ENCODE assay signal across 9 mouse cellular contexts in the genomic region with DNA sequence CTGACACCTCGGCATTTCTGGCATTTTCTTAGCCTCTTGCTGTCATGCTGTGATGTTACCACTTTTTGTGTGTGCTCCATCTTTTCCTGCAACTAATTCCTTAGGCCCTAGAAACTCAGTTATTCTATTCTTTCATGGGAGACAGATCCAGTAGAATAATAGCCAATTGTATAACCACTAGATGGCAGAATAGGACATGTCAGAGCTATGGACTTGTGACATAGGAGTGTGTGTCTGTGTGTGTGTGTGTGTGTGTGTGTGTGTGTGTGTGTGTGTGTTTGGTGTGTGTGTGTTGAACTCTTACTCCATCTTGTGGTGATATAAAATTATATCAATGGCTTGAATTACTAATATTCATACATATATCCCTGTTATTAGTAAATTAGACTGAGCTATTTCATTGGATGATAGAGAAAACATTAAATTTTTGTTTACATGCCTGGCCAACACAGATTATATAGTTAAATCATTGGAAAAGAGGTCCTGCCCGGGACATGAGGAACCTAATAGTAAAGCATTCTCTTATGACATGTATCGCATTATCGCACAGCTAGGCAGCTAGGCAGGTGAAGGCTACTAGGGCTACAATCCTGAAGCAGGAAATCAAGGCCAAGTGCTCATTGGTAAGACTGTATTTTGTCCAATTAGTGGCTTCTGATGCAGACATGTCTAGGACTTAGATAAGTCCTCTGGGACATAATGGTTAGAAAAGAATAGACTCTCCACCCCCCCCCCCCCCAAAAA. TPM values are rescaled to one million over a fixed set of nuclear protein-coding genes. Genes with fewer than 3 reads are reported as not detected.
DNase-seq lines count a peak whose midpoint lies in the region; ATAC-seq lines count a peak whose summit lies in the region.
"Had no signal": no experiment of that assay in that cellular context is flagged by ENCODE, and none has a peak within 500 bp of the region (broad histone marks: within the 10 kb centered on the region; RNA-seq: fewer than 3 reads in every experiment).

No protein-coding gene starts in this region.

- H3K4me2 ChIP-seq in midbrain, embryonic 11.5 days = no peak overlapping the region
- H3K4me2 ChIP-seq: heart, embryonic 15.5 days had no signal

- 0 out of 2 replicates have a peak, but pooled peaks have one; percentile 52 for ATAC-seq in midbrain, embryonic 11.5 days (ENCODE audit: low FRiP score)
- peak; percentile 82 for ATAC-seq in granulocyte monocyte progenitor cell, adult 5-6 weeks (replicated peaks; ENCODE audit: poor library complexity, severe bottlenecking)

- no peak overlapping the region for H3K4me3 ChIP-seq in midbrain, embryonic 11.5 days (ENCODE audit: low read depth, low read length)
- no peak overlapping the region for H3K4me3 ChIP-seq in midbrain, embryonic 10.5 days
- H3K4me3 ChIP-seq: heart, embryonic 15.5 days had no signal

- H3K9me3 ChIP-seq in midbrain, embryonic 11.5 days (ENCODE audit: control insufficient read depth, low read length) = no peaks in the 10 kb centered on the region
- no peaks in the 10 kb centered on the region for H3K9me3 ChIP-seq in midbrain, embryonic 10.5 days (replicated peaks)
- H3K9me3 ChIP-seq: heart, embryonic 15.5 days had no signal

- no peaks in the 10 kb centered on the region for H3K36me3 ChIP-seq in midbrain, embryonic 11.5 days (ENCODE audit: control insufficient read depth, insufficient read depth, low read length)
- H3K36me3 ChIP-seq in midbrain, embryonic 10.5 days = no peaks in the 10 kb centered on the region
- H3K36me3 ChIP-seq: heart, embryonic 15.5 days had no signal

- H3K27ac ChIP-seq in midbrain, embryonic 11.5 days (ENCODE audit: low read depth, low read length) = no peak overlapping the region
- H3K27ac ChIP-seq in midbrain, embryonic 10.5 days (replicated peaks) = no peak overlapping the region
- H3K27ac ChIP-seq: heart, embryonic 15.5 days had no signal

- H3K4me1 ChIP-seq in midbrain, embryonic 11.5 days (ENCODE audit: control insufficient read depth, insufficient read depth, low read length) = no peaks in the 10 kb centered on the region
- peaks cover 3% of the 10 kb centered on the region; the same call in 1 of the 2 replicates for H3K4me1 ChIP-seq in midbrain, embryonic 10.5 days

- H3K27me3 ChIP-seq in midbrain, embryonic 11.5 days (ENCODE audit: control insufficient read depth, insufficient read depth, low read length) = no peaks in the 10 kb centered on the region
- no peaks in the 10 kb centered on the region for H3K27me3 ChIP-seq in midbrain, embryonic 10.5 days (ENCODE audit: low read depth, poor library complexity, severe bottlenecking)
- H3K27me3 ChIP-seq: heart, embryonic 15.5 days had no signal

- H3K9ac ChIP-seq in midbrain, embryonic 11.5 days (ENCODE audit: low read length) = no peak overlapping the region
- H3K9ac ChIP-seq: heart, embryonic 15.5 days had no signal

- peak; percentile 50 for DNase-seq in adrenal gland, postnatal 14 days
- no peak for DNase-seq in adrenal gland, adult 8-10 months
- no peak for DNase-seq in midbrain, embryonic 11.5 days (ENCODE audit: low spot score, missing footprints)
- DNase-seq in midbrain, embryonic 10.5 days (ENCODE audit: low spot score) = no peak
- peak; percentile 20 for DNase-seq in c-Kit-positive CD71-positive TER-119-negative erythroid progenitor cells, embryonic 14.5 days (ENCODE audit: low read depth)
- DNase-seq in left cerebral cortex, postnatal 14 days (ENCODE audit: low spot score in 2 of 2) = peak; percentile 43 to 90
- peak; percentile 88 for DNase-seq in retina, postnatal 1 day

- intact Hi-C loops in left cerebral cortex, postnatal 14 days (cut with DNase I) = no loop called here

- 78% methylated on average over 4 of the region's 4 CpGs for WGBS in midbrain, embryonic 11.5 days
- 81% methylated on average over 4 of the region's 4 CpGs for WGBS in midbrain, embryonic 10.5 days

RNA-seq across cellular contexts. Expression of a gene that starts 40.5 kb away (rescaled TPM):
- 42.3 and 45.1 TPM in 2 replicates for total RNA-seq in adrenal gland, postnatal 14 days (2021)
- 10 to 100 TPM; 50.4 to 57.7 (median 54.3) TPM for total RNA-seq in adrenal gland, adult 8-10 months (2022)
- 27.6 and 27.7 TPM in 2 replicates for polyA plus RNA-seq in midbrain, embryonic 11.5 days (2014; fragmentation: Nextera tagmentation; extraction: Ambion mirVana)
- polyA plus RNA-seq in midbrain, embryonic 10.5 days (2016; fragmentation: Nextera tagmentation; extraction: Ambion mirVana) = 31.2 and 34.3 TPM in 2 replicates
- 31.5 and 31.6 TPM in 2 replicates for total RNA-seq in granulocyte monocyte progenitor cell, adult 5-6 weeks (2014; fragmentation: Nextera tagmentation)
- 18.0 and 21.3 TPM in 2 replicates for total RNA-seq in granulocyte monocyte progenitor cell, adult 5-6 weeks (2017)
- total RNA-seq in left cerebral cortex, postnatal 14 days (2021) = 10 to 100 TPM; 45.9 to 46.6 TPM

Comparison
In these comparisons a context has a peak if more than half of its experiments do, and no peak if none do; other contexts are left out.
1. DNase-seq: peak in adrenal gland, postnatal 14 days (single experiment), c-Kit-positive CD71-positive TER-119-negative erythroid progenitor cells, embryonic 14.5 days (single experiment), left cerebral cortex, postnatal 14 days (2 of 2) and retina, postnatal 1 day (single experiment); none in adrenal gland, adult 8-10 months (single experiment), midbrain, embryonic 11.5 days (single experiment) and midbrain, embryonic 10.5 days (single experiment).